Mouse (Mus musculus) retina, adult 2 months (tissue): ENCODE results near the gene Comt.
A peak's percentile ranks its signal among the peaks of the same experiment; 100 is the strongest.

Source experiments
- DNase-seq: peaks from one replicate; pipeline ENCODE4 v3.0.0-alpha.2; 2012; ENCODE audit warnings: low read depth, low spot score

Gene Comt

DNA sequence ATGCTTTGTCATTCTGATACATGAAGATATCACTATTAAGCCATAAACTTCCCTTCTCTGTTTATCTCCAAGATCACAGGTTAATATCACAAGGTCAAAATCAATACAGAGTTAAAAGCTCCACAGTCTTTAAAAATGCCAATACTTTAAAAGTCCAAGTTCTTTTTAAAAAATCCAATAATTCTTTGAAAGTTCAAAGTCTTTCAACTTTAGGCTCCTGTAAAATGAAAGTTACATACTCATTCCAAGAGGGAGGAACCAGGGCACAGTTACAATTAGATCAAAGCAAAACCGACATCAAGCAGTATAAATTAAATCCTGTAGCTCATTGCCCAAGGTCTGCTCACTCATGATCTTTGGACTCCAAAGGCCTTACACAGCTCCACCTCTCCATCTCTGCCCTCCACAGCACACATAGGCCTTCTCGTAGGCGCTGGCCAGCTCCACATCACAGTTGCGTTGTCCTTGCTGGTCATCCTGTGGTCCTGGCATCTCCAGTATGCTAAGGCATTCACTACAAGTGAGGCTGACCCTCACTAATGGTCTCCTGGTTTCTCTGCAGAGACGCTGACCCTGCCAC is 6.8 kb upstream of the Comt start:
- DNase-seq = no peak

GRCm38 (mm10) chr16:18430641-18431212 is 4.1 kb upstream of the Comt start:
- no peak for DNase-seq

GRCm38 (mm10) chr16:18429641-18430040 is 3.0 kb upstream of the Comt start:
- no peak for DNase-seq

GRCm38 (mm10) chr16:18428516-18429042 is 1.9 kb upstream of the Comt start:
- no peak for DNase-seq

DNA sequence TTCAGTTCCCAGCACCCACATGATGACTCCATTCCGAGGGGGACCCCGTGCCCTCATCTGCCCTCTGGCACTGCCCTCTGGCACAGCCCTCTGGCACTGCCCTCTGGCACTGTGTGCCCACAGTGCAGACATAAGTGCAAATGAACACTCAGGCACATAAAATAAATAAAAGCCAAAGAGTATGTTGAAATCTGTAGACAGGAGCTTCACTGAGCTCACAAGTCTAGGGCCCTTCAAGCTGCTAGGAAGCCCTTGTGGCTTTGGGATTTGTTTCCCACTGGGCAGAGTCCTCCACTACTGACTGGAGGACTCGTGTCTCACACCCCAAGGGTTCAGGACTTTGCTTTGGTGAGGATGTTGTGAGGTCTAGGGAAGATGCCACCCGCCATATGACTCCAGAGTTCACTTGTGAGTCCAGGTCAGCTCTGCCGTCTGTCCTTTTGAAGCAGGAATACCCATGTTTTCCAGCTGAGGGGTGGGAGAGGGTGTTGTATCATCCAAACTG is 1.4 kb upstream of the Comt start:
- DNase-seq = no peak

GRCm38 (mm10) chr16:18426215-18426791 is 349 bp downstream of the Comt start, which contains the start of gene Txnrd2:
Gene Txnrd2 (plus strand): TSS chr16:18426384.
- DNase-seq = peak; percentile 44

DNA sequence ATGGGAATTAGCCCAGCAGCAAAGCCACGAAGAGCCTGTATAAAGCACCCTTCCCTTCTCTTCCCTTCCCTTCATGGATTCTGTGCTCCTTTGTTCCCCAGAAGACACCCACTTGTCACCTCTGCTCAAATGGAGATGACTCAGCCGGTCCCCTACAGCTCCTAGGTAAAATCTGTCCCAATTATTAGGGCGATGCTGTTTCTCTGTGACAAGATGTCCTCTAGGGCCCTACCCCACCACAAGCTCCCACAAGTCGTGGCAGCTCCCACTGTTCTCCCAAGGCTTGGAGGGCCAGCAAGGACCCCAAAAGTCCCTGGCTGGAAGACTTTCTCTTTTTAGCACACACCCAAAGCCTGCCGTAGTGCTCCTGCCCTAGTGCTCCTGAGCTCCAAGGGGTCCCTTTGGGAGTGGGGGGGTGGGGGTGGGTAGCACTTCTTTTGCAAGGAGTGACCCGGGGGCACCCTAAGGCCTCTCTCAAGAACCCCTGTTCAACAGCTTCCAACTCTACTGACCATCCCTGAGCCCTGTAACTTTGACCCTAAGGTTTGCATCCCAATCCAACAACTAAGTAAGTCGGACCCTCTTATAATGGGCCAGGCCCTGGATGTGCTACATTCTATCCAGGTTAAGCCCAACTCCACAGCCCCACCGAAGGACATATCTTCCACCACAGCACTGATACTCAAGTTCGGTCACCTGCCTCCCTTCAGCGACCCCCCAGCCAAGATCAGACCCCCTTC is 1.0 kb downstream of the Comt start:
- DNase-seq = no peak

GRCm38 (mm10) chr16:18424364-18425045 is 2.1 kb downstream of the Comt start:
- DNase-seq = no peak

GRCm38 (mm10) chr16:18423915-18424265 is 2.8 kb downstream of the Comt start:
- DNase-seq = no peak

GRCm38 (mm10) chr16:18423203-18423914 is 3.3 kb downstream of the Comt start:
- DNase-seq = no peak

DNA sequence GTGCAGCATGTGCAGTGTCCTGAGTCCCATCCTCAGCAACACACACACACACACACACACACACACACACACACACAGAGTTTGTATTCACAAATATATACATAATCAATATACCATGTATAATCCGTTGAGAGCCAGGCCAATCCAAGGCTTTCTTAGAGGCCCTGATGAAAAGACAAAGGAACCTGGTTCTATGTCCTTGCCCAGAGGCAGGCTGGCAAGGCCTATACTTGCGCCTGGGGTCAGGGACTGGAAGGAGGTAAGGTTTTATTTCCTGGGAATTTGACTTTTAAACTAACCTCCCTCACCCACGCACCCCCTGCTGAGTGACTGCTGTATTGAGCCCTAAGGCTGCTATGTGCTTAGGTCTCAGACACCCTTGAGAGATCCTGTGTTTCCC is 6.1 kb downstream of the Comt start:
- DNase-seq = no peak

DNA sequence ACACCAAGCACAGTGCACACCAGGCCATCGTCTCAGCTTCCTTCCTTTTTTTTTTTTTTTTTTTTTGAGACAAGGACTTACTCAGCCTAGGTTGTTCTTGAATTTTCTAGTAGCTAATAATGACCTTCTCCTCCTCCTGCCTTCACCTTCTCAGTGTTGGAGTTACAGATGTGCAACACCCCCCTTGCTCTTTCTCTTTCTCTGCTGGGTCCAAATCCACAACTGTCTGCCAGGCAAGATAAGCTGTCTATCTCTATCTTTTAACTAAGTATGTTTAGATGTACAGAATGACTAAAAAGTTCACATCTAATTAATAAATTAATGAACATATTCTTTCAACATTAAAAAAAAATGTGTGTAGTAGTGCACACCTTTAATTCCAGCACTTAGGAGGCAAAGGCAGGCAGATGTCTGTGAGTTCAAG is 7.0 kb downstream of the Comt start:
- no peak for DNase-seq

GRCm38 (mm10) chr16:18418756-18419602 is 7.7 kb downstream of the Comt start:
- DNase-seq = no peak

DNA sequence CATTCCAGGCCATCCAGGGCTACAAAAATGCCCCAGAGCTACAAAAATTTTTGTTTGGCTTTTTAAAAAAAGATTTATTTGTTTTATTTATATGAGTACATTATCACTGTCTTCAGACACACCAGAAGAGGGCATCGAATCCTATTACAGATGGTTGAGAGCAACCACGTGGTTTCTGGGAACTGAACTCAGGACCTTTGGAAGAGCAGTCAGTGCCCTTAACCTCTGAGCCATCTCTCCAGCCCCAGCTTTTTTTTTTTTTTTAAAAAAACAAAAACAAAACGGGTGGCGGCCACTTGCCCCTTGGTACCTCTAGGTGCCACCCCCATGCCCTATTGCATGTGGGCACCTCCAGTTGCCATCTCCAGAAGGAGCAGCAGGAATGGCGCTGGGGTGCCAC is 9.2 kb downstream of the Comt start:
- DNase-seq = no peak

GRCm38 (mm10) chr16:18416837-18417236 is 9.8 kb downstream of the Comt start:
- no peak for DNase-seq

DNA sequence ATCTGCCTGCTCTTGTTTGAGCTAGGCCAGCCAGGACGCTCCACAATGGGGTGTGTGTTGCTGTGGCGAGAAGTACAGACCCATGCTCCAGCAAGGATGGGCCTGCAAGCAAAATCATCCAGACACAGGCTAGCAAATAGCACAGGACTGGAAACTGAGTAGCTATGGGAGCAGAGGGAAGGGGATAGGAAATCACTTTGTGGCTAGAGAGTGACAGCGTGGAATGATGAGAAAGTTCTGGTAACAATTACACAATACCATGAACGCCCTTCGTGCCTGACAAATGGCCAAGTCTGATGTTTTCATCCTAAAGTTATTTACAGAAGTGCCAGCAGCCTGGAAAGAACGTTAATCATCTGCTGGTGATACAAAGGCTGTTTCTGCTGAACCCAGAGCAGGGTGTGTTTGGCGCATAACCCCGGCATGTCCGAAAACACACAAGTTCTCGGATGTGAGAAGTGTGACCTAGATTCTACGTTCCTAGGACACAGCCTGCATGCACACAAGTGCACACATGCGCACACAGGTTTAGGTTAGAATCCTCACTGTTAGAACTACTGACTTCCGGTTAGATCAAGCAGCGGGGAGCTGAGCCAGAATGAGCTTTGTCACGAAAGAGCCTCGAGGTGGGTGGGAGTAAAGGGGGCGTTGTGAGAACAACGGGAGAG is 10.4 kb downstream of the Comt start:
- no peak for DNase-seq

DNA sequence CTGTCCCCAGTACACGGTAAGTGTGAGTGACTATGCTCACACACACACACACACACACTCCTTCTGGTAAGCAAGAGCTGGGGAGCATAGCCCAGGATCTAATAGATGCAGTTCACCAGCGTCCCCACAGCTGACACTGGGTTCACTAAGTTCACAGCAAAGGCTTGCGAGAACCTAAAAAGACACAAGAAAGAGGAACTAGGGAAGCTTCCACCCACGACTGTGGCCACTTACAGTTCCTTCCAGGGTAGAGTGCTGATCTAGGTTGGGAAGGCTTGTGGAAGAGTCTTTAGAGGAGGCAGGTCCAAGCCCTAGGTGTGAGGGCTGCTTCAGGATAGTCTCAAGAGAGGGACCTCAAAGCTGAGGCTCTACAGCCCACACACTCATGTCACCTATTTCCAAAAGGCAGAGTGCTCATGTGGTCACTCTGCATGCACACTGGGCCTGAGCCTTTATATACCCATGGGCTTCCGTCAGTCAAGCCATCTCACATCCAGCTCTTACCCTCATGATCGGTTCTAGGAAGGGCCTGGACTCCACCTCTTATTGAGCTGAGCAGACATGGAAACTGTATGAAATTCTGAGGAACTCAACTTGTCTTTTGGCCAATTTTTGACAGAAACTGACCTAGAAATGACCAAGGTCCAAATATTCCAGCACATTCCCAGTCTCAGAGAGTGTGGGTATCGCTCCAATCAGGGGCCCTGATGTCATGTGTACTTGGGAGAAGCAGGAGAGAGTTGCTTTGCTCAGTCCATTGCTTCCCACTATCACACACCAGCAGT is 13.4 kb downstream of the Comt start:
- no peak for DNase-seq

DNA sequence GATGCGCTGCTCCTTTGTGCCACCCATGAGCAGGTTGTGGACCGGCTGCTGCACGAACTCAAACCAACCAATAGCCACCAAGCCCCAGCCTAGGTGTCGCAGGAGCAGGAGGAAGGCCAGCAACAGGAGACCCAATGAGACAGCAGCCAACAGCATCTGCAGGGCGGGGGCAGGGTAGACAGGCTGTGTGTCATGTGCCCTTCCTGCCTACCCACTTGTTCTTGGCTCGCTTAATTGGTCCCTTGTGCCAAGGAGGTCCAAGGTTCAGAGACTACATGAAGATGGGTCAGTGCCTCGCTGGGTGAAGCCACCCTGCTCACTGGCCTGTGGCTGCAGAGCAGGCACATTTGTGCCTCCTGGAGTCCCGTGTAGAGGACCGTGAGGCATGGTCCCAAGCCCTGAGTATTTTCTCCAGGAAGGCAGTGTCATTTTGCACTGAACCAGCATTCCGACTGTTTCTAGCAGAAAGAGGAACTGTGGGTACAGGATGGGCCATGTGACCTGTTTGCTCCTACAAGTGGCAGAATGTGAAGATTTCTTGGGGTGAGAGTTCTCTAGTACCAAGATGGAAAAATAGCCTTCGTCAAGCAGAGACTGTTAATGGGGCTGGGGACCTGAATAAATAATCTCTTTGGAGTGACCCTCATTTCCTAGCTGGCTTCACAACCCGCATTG is 14.7 kb downstream of the Comt start:
- DNase-seq = no peak
